Mouse (Mus musculus) ES-E14 (cell line): ENCODE measurements around the gene Adarb2. TPM values are rescaled to one million over a fixed set of nuclear protein-coding genes. Genes with fewer than 3 reads are reported as not detected.

Source experiments
- DNase-seq: peaks from one replicate; pipeline ENCODE4 v3.0.0-alpha.2; 2013; ENCODE audit warnings: low read depth, low spot score
- H3K27ac ChIP-seq: 2 replicates; pipeline ENCODE4 v1.5.1; 2012; ENCODE audit warnings: low read depth, mild to moderate bottlenecking, low read length, moderate library complexity, mixed read lengths; ENCODE audit not compliant: poor library complexity, insufficient read depth, severe bottlenecking
- H3K36me3 ChIP-seq: 2 replicates; pipeline ENCODE4 v1.6.1; 2012; ENCODE audit warnings: mild to moderate bottlenecking, low read length, moderate library complexity, mixed read lengths; ENCODE audit not compliant: control insufficient read depth, poor library complexity, insufficient read depth, severe bottlenecking
- H3K4me1 ChIP-seq, 2 experiments: fragments of 150-350 bp in 1 of 2; sonication (generic) in 1 of 2; 2 replicates each; pipeline ENCODE4 v1.6.1; 2012; ENCODE audit warnings: low read length in 2 of 2, mild to moderate bottlenecking in 1 of 2, mixed read lengths in 1 of 2; ENCODE audit not compliant: control insufficient read depth in 2 of 2, insufficient read depth in 2 of 2, poor library complexity in 1 of 2
- H3K4me3 ChIP-seq, 2 experiments: fragments of 150-350 bp in 1 of 2; sonication (generic) in 1 of 2; 2 replicates each; pipeline ENCODE4 v1.5.1; 2012; ENCODE audit warnings: low read length in 2 of 2, low read depth in 1 of 2, mild to moderate bottlenecking in 1 of 2, mixed read lengths in 1 of 2; ENCODE audit not compliant: insufficient read depth in 1 of 2, poor library complexity in 1 of 2, severe bottlenecking in 1 of 2
- H3K9ac ChIP-seq: 2 replicates; pipeline ENCODE4 v1.6.1; 2012; ENCODE audit warnings: low read depth, mild to moderate bottlenecking, low read length, mixed read lengths; ENCODE audit not compliant: poor library complexity, insufficient read depth, severe bottlenecking
- H3K9me3 ChIP-seq: fragments of 150-350 bp; sonication (generic); 2 replicates; pipeline ENCODE4 v1.6.1; 2012; ENCODE audit warnings: low read depth, mild to moderate bottlenecking, low read length; ENCODE audit not compliant: control insufficient read depth, insufficient read depth
- CHD2 ChIP-seq: IDR thresholded peaks from 2 replicates; pipeline ENCODE4 v1.6.1; 2014; ENCODE audit warnings: mild to moderate bottlenecking, low read depth, low read length, inconsistent platforms
- HCFC1 ChIP-seq: IDR thresholded peaks from 2 replicates; pipeline ENCODE4 v1.6.1; 2012; ENCODE audit warnings: low read length, inconsistent platforms, borderline replicate concordance; ENCODE audit not compliant: insufficient read depth
- MAFK ChIP-seq: IDR thresholded peaks from 2 replicates; pipeline ENCODE4 v1.6.1; 2014; ENCODE audit warnings: mild to moderate bottlenecking, low read depth, low read length, inconsistent platforms; ENCODE audit not compliant: insufficient read depth
- ZC3H11A ChIP-seq: IDR thresholded peaks from 2 replicates; pipeline ENCODE4 v1.6.1; 2012; ENCODE audit warnings: low read depth, mild to moderate bottlenecking, inconsistent platforms, low read length, borderline replicate concordance
- ZNF384 ChIP-seq: IDR thresholded peaks from 2 replicates; pipeline ENCODE4 v1.6.1; 2012; ENCODE audit warnings: low read depth, low read length, inconsistent platforms
- in situ Hi-C, 2 experiments: fragments of 600-800 bp; cut with MboI; formaldehyde crosslinking; loops; one replicate each; pipeline ENCODE4 v1.15.1; 2025; ENCODE audit warnings: low sequenced_read_pairs in 2 of 2, inconsistent platforms in 1 of 2; ENCODE audit not compliant: unreplicated experiment in 2 of 2
- total RNA-seq: library from RNA; depleted of rRNA; stranded (reverse); fragments of 300-350 nt; gene quantifications from 2 replicates; pipeline ENCODE4 v1.2.3, GENCODE M21; 2012

Adarb2 gene
- total RNA-seq, 1 experiment: 0.27 TPM

- Histone ChIP-seq H3K9me3 (no peaks in the 10 kb centered on the region), H3K36me3 (no peaks in the 10 kb centered on the region), H3K9ac (no peak overlapping the region), H3K4me1 (no peaks in the 10 kb centered on the region), H3K4me3 (no peak overlapping the region), H3K27ac (no peak overlapping the region)
- in situ Hi-C loops: no loop called here
- TF ChIP-seq HCFC1 (no peak), CHD2 (no peak), ZNF384 (no peak), ZC3H11A (no peak), MAFK (no peak)
- no peak for DNase-seq
Observed at GRCm38 (mm10) chr13:8563161-8563560, 360.5 kb downstream of the Adarb2 start.

- Histone ChIP-seq H3K36me3 (no peaks in the 10 kb centered on the region), H3K4me1 (no peaks in the 10 kb centered on the region), H3K9me3 (no peaks in the 10 kb centered on the region), H3K9ac (no peak overlapping the region), H3K4me3 (no peak overlapping the region), H3K27ac (no peak overlapping the region)
- no peak for TF ChIP-seq HCFC1
- TF ChIP-seq ZC3H11A: no peak
- TF ChIP-seq CHD2: no peak
- TF ChIP-seq MAFK: no peak
- TF ChIP-seq ZNF384: no peak
- in situ Hi-C loops: no loop called here
- no peak for DNase-seq
Observed at GRCm38 (mm10) chr13:8567111-8568026, 364.7 kb downstream of the Adarb2 start.

- Histone ChIP-seq H3K9me3 (no peaks in the 10 kb centered on the region), H3K9ac (no peak overlapping the region), H3K36me3 (no peaks in the 10 kb centered on the region), H3K27ac (no peak overlapping the region), H3K4me1 (no peaks in the 10 kb centered on the region), H3K4me3 (no peak overlapping the region)
- in situ Hi-C loops: no loop called here
- no peak for TF ChIP-seq ZNF384
- no peak for TF ChIP-seq CHD2
- no peak for TF ChIP-seq MAFK
- TF ChIP-seq HCFC1: no peak
- TF ChIP-seq ZC3H11A: no peak
- no peak for DNase-seq
Observed at GRCm38 (mm10) chr13:8570269-8570668, 367.6 kb downstream of the Adarb2 start.

GRCm38 (mm10) chr13:8573908-8574307 lies 371.2 kb downstream of the Adarb2 start:
- Histone ChIP-seq H3K9ac (no peak overlapping the region), H3K4me3 (no peak overlapping the region), H3K4me1 (no peaks in the 10 kb centered on the region), H3K27ac (no peak overlapping the region), H3K36me3 (no peaks in the 10 kb centered on the region), H3K9me3 (no peaks in the 10 kb centered on the region)
- TF ChIP-seq ZNF384: no peak
- no peak for TF ChIP-seq ZC3H11A
- no peak for TF ChIP-seq HCFC1
- no peak for TF ChIP-seq MAFK
- TF ChIP-seq CHD2: no peak
- in situ Hi-C loops: no loop called here
- no peak for DNase-seq
